Comparison of ENCODE assay signal across 7 mouse cellular contexts in genomic region chr7:107595426-107595825, GRCm38 (mm10). TPM values are rescaled to one million over a fixed set of nuclear protein-coding genes. Genes with fewer than 3 reads are reported as not detected.
DNase-seq lines count a peak whose midpoint lies in the region; ATAC-seq and TF ChIP-seq lines count a peak whose summit lies in the region.

No protein-coding gene starts in this region.

- no peaks in the 10 kb centered on the region for H3K27me3 ChIP-seq in spleen, adult 2 months (ENCODE audit: control insufficient read depth, insufficient read depth, low read length)
- no peaks in the 10 kb centered on the region; the same call in 1 of the 2 replicates for H3K27me3 ChIP-seq in forebrain, postnatal 0 days (ENCODE audit: insufficient read depth, low read length)
- no peaks in the 10 kb centered on the region for H3K27me3 ChIP-seq in liver, embryonic 11.5 days (replicated peaks; ENCODE audit: control insufficient read depth, insufficient read depth, low read length)
- no peaks in the 10 kb centered on the region for H3K27me3 ChIP-seq in stomach, postnatal 0 days (ENCODE audit: control insufficient read depth, insufficient read depth, low read length)

- 18% methylated on average over 13 of the region's 13 CpGs for WGBS in spleen, adult 2 months
- WGBS in forebrain, postnatal 0 days, result 15% methylated on average over 13 of the region's 13 CpGs
- 16% methylated on average over 13 of the region's 13 CpGs for WGBS in liver, embryonic 11.5 days
- WGBS in stomach, postnatal 0 days, result 20% methylated on average over 13 of the region's 13 CpGs

- no peak for DNase-seq in spleen, adult 2 months (ENCODE audit: low read depth in 1 of 2, low spot score in 2 of 2)
- no peak for DNase-seq in spleen, postnatal 14 days (ENCODE audit: low spot score in 2 of 2)
- no peak for DNase-seq in forebrain, postnatal 0 days
- no peak for DNase-seq in liver, embryonic 11.5 days (ENCODE audit: low spot score)
- DNase-seq in stomach, postnatal 0 days (ENCODE audit: low spot score), result no peak
- DNase-seq in right cerebral cortex, postnatal 4 days, result no peak

- H3K4me1 ChIP-seq in spleen, adult 2 months (ENCODE audit: control insufficient read depth, insufficient read depth, insufficient read length), result peaks cover 10% of the 10 kb centered on the region; the same call in 1 of the 2 replicates
- no peaks in the 10 kb centered on the region for H3K4me1 ChIP-seq in forebrain, postnatal 0 days (ENCODE audit: insufficient read depth)
- H3K4me1 ChIP-seq in liver, embryonic 11.5 days (replicated peaks; ENCODE audit: control insufficient read depth, insufficient read depth, low read length), result 0 out of 2 replicates have a peak, but pooled peaks cover 2% of the 10 kb centered on the region
- H3K4me1 ChIP-seq in stomach, postnatal 0 days (replicated peaks; ENCODE audit: control insufficient read depth, insufficient read depth), result peaks cover 3% of the 10 kb centered on the region; the same call in 1 of the 2 replicates

- no peak for ATAC-seq in forebrain, postnatal 0 days
- ATAC-seq in liver, embryonic 11.5 days (replicated peaks; ENCODE audit: low FRiP score), result peak; percentile 2; the same call in 1 of the 2 replicates
- ATAC-seq in stomach, postnatal 0 days (ENCODE audit: low FRiP score, low TSS enrichment), result no peak
- ATAC-seq in cerebellum, adult (ENCODE audit: insufficient number of reproducible peaks, low FRiP score, low TSS enrichment), result no peak

- no peak for TF ChIP-seq EP300 in stomach, postnatal 0 days (optimal IDR thresholded peaks at IDR 0.05)

- peak overlapping the region; percentile 93; the same call in 1 of the 2 replicates for H3K27ac ChIP-seq in spleen, adult 2 months (ENCODE audit: insufficient read depth, low read length)
- no peak overlapping the region for H3K27ac ChIP-seq in forebrain, postnatal 0 days (ENCODE audit: low read depth, low read length)
- no peak overlapping the region for H3K27ac ChIP-seq in liver, embryonic 11.5 days (ENCODE audit: low read depth, low read length)
- 0 out of 2 replicates have a peak overlapping the region, but pooled peaks have one; percentile 56 for H3K27ac ChIP-seq in stomach, postnatal 0 days (replicated peaks)

- H3K9ac ChIP-seq in forebrain, postnatal 0 days, result 0 out of 2 replicates have a peak overlapping the region, but pooled peaks have one; percentile 46
- H3K9ac ChIP-seq in liver, embryonic 11.5 days (ENCODE audit: low read depth, low read length), result peak overlapping the region; percentile 44
- peak overlapping the region; percentile 61; the same call in 1 of the 2 replicates for H3K9ac ChIP-seq in stomach, postnatal 0 days (ENCODE audit: low read length)

- H3K4me3 ChIP-seq in spleen, adult 2 months (ENCODE audit: extremely low read depth, insufficient read depth, insufficient read length), result peak overlapping the region; percentile 70
- peak overlapping the region; percentile 66 for H3K4me3 ChIP-seq in forebrain, postnatal 0 days (ENCODE audit: low read depth, low read length)
- H3K4me3 ChIP-seq in liver, embryonic 11.5 days (ENCODE audit: low read depth, low read length), result peak overlapping the region; percentile 58
- peak overlapping the region; percentile 54 for H3K4me3 ChIP-seq in stomach, postnatal 0 days (ENCODE audit: low read depth, low read length)

- H3K4me2 ChIP-seq in forebrain, postnatal 0 days (ENCODE audit: low read depth), result peak overlapping the region; percentile 93
- peak overlapping the region; percentile 93 for H3K4me2 ChIP-seq in liver, embryonic 11.5 days
- peak overlapping the region; percentile 94 for H3K4me2 ChIP-seq in stomach, postnatal 0 days (replicated peaks; ENCODE audit: low read depth)

- H3K36me3 ChIP-seq in spleen, adult 2 months (ENCODE audit: control insufficient read depth, insufficient read depth, low read length), result no peaks in the 10 kb centered on the region
- no peaks in the 10 kb centered on the region for H3K36me3 ChIP-seq in forebrain, postnatal 0 days (ENCODE audit: insufficient read depth)
- H3K36me3 ChIP-seq in liver, embryonic 11.5 days (ENCODE audit: control insufficient read depth, insufficient read depth, low read length), result no peaks in the 10 kb centered on the region
- H3K36me3 ChIP-seq in stomach, postnatal 0 days (ENCODE audit: control insufficient read depth, insufficient read depth, low read length), result no peaks in the 10 kb centered on the region

- TF ChIP-seq POLR2A in spleen, adult 2 months (IDR thresholded peaks at IDR 0.05; ENCODE audit: low read depth, low read length), result no peak

- H3K9me3 ChIP-seq in forebrain, postnatal 0 days (ENCODE audit: low read length), result no peaks in the 10 kb centered on the region
- H3K9me3 ChIP-seq in liver, embryonic 11.5 days (ENCODE audit: control insufficient read depth, low read length), result no peaks in the 10 kb centered on the region
- no peaks in the 10 kb centered on the region for H3K9me3 ChIP-seq in stomach, postnatal 0 days (ENCODE audit: control insufficient read depth, low read length)

- no peak for TF ChIP-seq CTCF in spleen, adult 2 months (IDR thresholded peaks at IDR 0.05; ENCODE audit: extremely low read depth, insufficient read depth, insufficient read length, insufficient replicate concordance)
- TF ChIP-seq CTCF in forebrain, postnatal 0 days (IDR thresholded peaks at IDR 0.05; ENCODE audit: low read depth), result no peak
- no peak for TF ChIP-seq CTCF in stomach, postnatal 0 days (IDR thresholded peaks at IDR 0.05; ENCODE audit: low read depth)

RNA-seq across cellular contexts. Expression of gene Ppfibp2, which starts 0.4 kb away (rescaled TPM):
- 5.4 and 5.5 TPM in 2 replicates for polyA plus RNA-seq in spleen, adult 2 months (2012; rRNA removed)
- total RNA-seq in forebrain, postnatal 0 days (2014; rRNA removed), result 2.8 and 3.1 TPM in 2 replicates
- polyA plus RNA-seq in forebrain, postnatal 0 days (2015; fragmentation: Nextera tagmentation; extraction: Ambion mirVana), result 1.2 TPM in 2 replicates
- 8.8 and 9.1 TPM in 2 replicates for polyA plus RNA-seq in liver, embryonic 11.5 days (2014; fragmentation: Nextera tagmentation; extraction: Ambion mirVana)
- 17.8 and 19.2 TPM in 2 replicates for polyA plus RNA-seq in stomach, postnatal 0 days (2015; fragmentation: Nextera tagmentation; extraction: Ambion mirVana)

RNA-seq across cellular contexts. Expression of gene Olfml1, which starts 28.2 kb away (rescaled TPM):
- polyA plus RNA-seq in spleen, adult 2 months (2012; rRNA removed), result 2.4 and 3.5 TPM in 2 replicates
- 2.0 and 3.1 TPM in 2 replicates for total RNA-seq in forebrain, postnatal 0 days (2014; rRNA removed)
- 5.6 and 6.3 TPM in 2 replicates for polyA plus RNA-seq in forebrain, postnatal 0 days (2015; fragmentation: Nextera tagmentation; extraction: Ambion mirVana)
- 5.0 and 5.5 TPM in 2 replicates for polyA plus RNA-seq in liver, embryonic 11.5 days (2014; fragmentation: Nextera tagmentation; extraction: Ambion mirVana)
- 10.2 and 11.0 TPM in 2 replicates for polyA plus RNA-seq in stomach, postnatal 0 days (2015; fragmentation: Nextera tagmentation; extraction: Ambion mirVana)

RNA-seq across cellular contexts. Expression of gene 5330417H12Rik, which starts 29.5 kb away (rescaled TPM):
- polyA plus RNA-seq in spleen, adult 2 months (2012; rRNA removed), result not detected in 2 replicates
- total RNA-seq in forebrain, postnatal 0 days (2014; rRNA removed), result not detected in 2 replicates
- polyA plus RNA-seq in forebrain, postnatal 0 days (2015; fragmentation: Nextera tagmentation; extraction: Ambion mirVana), result not detected in 2 replicates
- 0.19 TPM in 1 of 2 replicates, not detected in the other for polyA plus RNA-seq in liver, embryonic 11.5 days (2014; fragmentation: Nextera tagmentation; extraction: Ambion mirVana)
- polyA plus RNA-seq in stomach, postnatal 0 days (2015; fragmentation: Nextera tagmentation; extraction: Ambion mirVana), result not detected in 2 replicates

Comparison
In these comparisons a context has a peak if more than half of its experiments do, and no peak if none do; other contexts are left out.
1. H3K27ac ChIP-seq: peak in spleen, adult 2 months (single experiment) and stomach, postnatal 0 days (single experiment); none in forebrain, postnatal 0 days (single experiment) and liver, embryonic 11.5 days (single experiment).
2. Peak in every context shown above with its lines, with median percentiles within 50 percentile points of each other: H3K4me3 ChIP-seq, H3K4me2 ChIP-seq and H3K9ac ChIP-seq.